Mouse (Mus musculus) G1E (cell line): ENCODE data around the gene Adamts7. TPM values are rescaled to one million over a fixed set of nuclear protein-coding genes. Genes with fewer than 3 reads are reported as not detected.

Experiments used
- ATAC-seq: 2 replicates; pipeline ENCODE4 v1.8.0; 2016; ENCODE audit warnings: mild to moderate bottlenecking; ENCODE audit not compliant: insufficient number of reproducible peaks, poor library complexity, low FRiP score, severe bottlenecking; ENCODE audit errors: extremely low read depth
- DNase-seq: peaks from one replicate; pipeline ENCODE4 v3.0.0; 2012; ENCODE audit warnings: low spot score
- H3K27me3 ChIP-seq: 2 replicates; pipeline ENCODE4 v1.6.1; 2012; ENCODE audit warnings: mild to moderate bottlenecking, low read length, inconsistent platforms; ENCODE audit not compliant: insufficient read depth
- H3K36me3 ChIP-seq: replicated peaks from 2 replicates; pipeline ENCODE3; 2012; ENCODE audit warnings: mild to moderate bottlenecking, inconsistent platforms
- H3K4me1 ChIP-seq: 2 replicates; pipeline ENCODE4 v1.6.1; 2012; ENCODE audit warnings: low read depth, low read length, inconsistent platforms, mixed read lengths; ENCODE audit not compliant: insufficient read depth
- H3K4me3 ChIP-seq: 2 replicates; pipeline ENCODE4 v1.5.1; 2012; ENCODE audit warnings: low read depth, mild to moderate bottlenecking, inconsistent platforms, low read length, moderate library complexity, mixed read lengths
- H3K9me3 ChIP-seq: replicated peaks from 2 replicates; pipeline ENCODE4 v1.6.1; 2012; ENCODE audit warnings: inconsistent platforms
- CTCF ChIP-seq: IDR thresholded peaks from 2 replicates; pipeline ENCODE4 v1.5.1; 2012; ENCODE audit warnings: low read depth, low read length, inconsistent platforms, mixed read lengths
- GATA1 ChIP-seq: IDR thresholded peaks from 2 replicates; pipeline ENCODE4 v1.6.1; 2012; ENCODE audit warnings: borderline replicate concordance, low read length, inconsistent platforms, mixed read lengths
- GATA2 ChIP-seq: IDR thresholded peaks from 2 replicates; pipeline ENCODE4 v1.6.1; 2012; ENCODE audit warnings: low read depth, low read length, inconsistent platforms, borderline replicate concordance
- POLR2AphosphoS5 ChIP-seq: IDR thresholded peaks from 2 replicates; pipeline ENCODE4 v1.6.1; 2012; ENCODE audit warnings: low read depth, low read length, inconsistent platforms; ENCODE audit not compliant: insufficient replicate concordance
- TAL1 ChIP-seq: conservative IDR thresholded peaks from 2 replicates; pipeline ENCODE4 v1.6.1; 2012; ENCODE audit warnings: low read depth, low read length, inconsistent platforms, mixed read lengths
- polyA plus RNA-seq: library from polyadenylated mRNA; stranded (reverse); fragments of >175 nt; gene quantifications from 2 replicates; pipeline ENCODE4 v1.2.3, GENCODE M21; 2012
- total RNA-seq, 2 experiments: library from RNA; stranded (forward) in 1 of 2; stranded (reverse) in 1 of 2; fragments of 200-1000 nt in 1 of 2; fragments of >200 nt in 1 of 2; fragmentation: Nextera tagmentation in 1 of 2; gene quantifications; 2 replicates each; pipeline ENCODE4 v1.2.3; 2014 to 2017

Adamts7 gene
- total and polyA plus RNA-seq, 3 experiments: not detected

GRCm38 (mm10) chr9:90182636-90183421, 20.0 kb downstream of the Adamts7 start:
- TF ChIP-seq GATA1 (no peak), TAL1 (no peak), CTCF (no peak), POLR2AphosphoS5 (no peak), GATA2 (no peak)
- Histone ChIP-seq H3K4me3 (no peak overlapping the region), H3K27me3 (no peaks in the 10 kb centered on the region), H3K36me3 (no peaks in the 10 kb centered on the region), H3K4me1 (no peaks in the 10 kb centered on the region), H3K9me3 (peaks cover 70% of the 10 kb centered on the region)
- ATAC-seq (no peak), DNase-seq (no peak)

GRCm38 (mm10) chr9:90183550-90183949, 20.7 kb downstream of the Adamts7 start:
- H3K4me3 ChIP-seq: no peak overlapping the region
- DNase-seq: no peak
- TF ChIP-seq POLR2AphosphoS5 (no peak), GATA2 (no peak), GATA1 (no peak), CTCF (no peak), TAL1 (no peak)
- peaks cover 70% of the 10 kb centered on the region for H3K9me3 ChIP-seq
- H3K36me3 ChIP-seq: no peaks in the 10 kb centered on the region
- H3K27me3 ChIP-seq: no peaks in the 10 kb centered on the region
- ATAC-seq: no peak
- no peaks in the 10 kb centered on the region for H3K4me1 ChIP-seq

- no peaks in the 10 kb centered on the region for H3K4me1 ChIP-seq
- no peaks in the 10 kb centered on the region for H3K27me3 ChIP-seq
Observed at GRCm38 (mm10) chr9:90184116-90184515, 21.2 kb downstream of the Adamts7 start.

GRCm38 (mm10) chr9:90185356-90185910, 22.6 kb downstream of the Adamts7 start:
- H3K9me3 ChIP-seq: peaks cover 69% of the 10 kb centered on the region
- no peak overlapping the region for H3K4me3 ChIP-seq
- H3K27me3 ChIP-seq: no peaks in the 10 kb centered on the region
- TF ChIP-seq CTCF (no peak), TAL1 (no peak), GATA1 (no peak), GATA2 (no peak), POLR2AphosphoS5 (no peak)
- DNase-seq (no peak), ATAC-seq (no peak)
- H3K4me1 ChIP-seq: no peaks in the 10 kb centered on the region
- no peaks in the 10 kb centered on the region for H3K36me3 ChIP-seq

More at GRCm38 (mm10) chr9:90184116-90184515, 21.2 kb downstream of the Adamts7 start:
- DNase-seq (no peak), ATAC-seq (no peak)
- Histone ChIP-seq H3K36me3 (no peaks in the 10 kb centered on the region), H3K9me3 (peaks cover 70% of the 10 kb centered on the region), H3K4me3 (no peak overlapping the region)
- TF ChIP-seq CTCF (no peak), GATA1 (no peak), GATA2 (no peak), TAL1 (no peak), POLR2AphosphoS5 (no peak)

- no peaks in the 10 kb centered on the region for H3K4me1 ChIP-seq
- no peaks in the 10 kb centered on the region for H3K36me3 ChIP-seq
- H3K4me3 ChIP-seq: no peak overlapping the region
- H3K9me3 ChIP-seq: peaks cover 85% of the 10 kb centered on the region
- DNase-seq (no peak), ATAC-seq (no peak)
- peaks cover 2% of the 10 kb centered on the region; the same call in 1 of the 2 replicates for H3K27me3 ChIP-seq
- no peak for TF ChIP-seq GATA2
- TF ChIP-seq GATA1: no peak
- no peak for TF ChIP-seq CTCF
- no peak for TF ChIP-seq TAL1
- TF ChIP-seq POLR2AphosphoS5: no peak
Observed at GRCm38 (mm10) chr9:90188893-90189292, 26.0 kb downstream of the Adamts7 start.

- peaks cover 2% of the 10 kb centered on the region; the same call in 1 of the 2 replicates for H3K27me3 ChIP-seq
- H3K4me1 ChIP-seq: no peaks in the 10 kb centered on the region
- ATAC-seq (no peak), DNase-seq (no peak)
- no peak for TF ChIP-seq POLR2AphosphoS5
- no peak for TF ChIP-seq GATA1
- no peak for TF ChIP-seq TAL1
- H3K36me3 ChIP-seq: no peaks in the 10 kb centered on the region
- H3K9me3 ChIP-seq: peaks cover 85% of the 10 kb centered on the region
- no peak overlapping the region for H3K4me3 ChIP-seq
Observed at GRCm38 (mm10) chr9:90189391-90189790, 26.5 kb downstream of the Adamts7 start.
